Mouse (Mus musculus) cerebellum, adult 2 months (tissue): ENCODE measurements around the gene Dolpp1.

ENCODE experiments used
- CTCF ChIP-seq: fragments of 200-500 bp; IDR thresholded peaks from 2 replicates; pipeline ENCODE4 v1.5.1; 2011; ENCODE audit warnings: low read depth, mild to moderate bottlenecking, control low read depth, low read length, moderate library complexity, borderline replicate concordance; ENCODE audit not compliant: insufficient read depth
- POLR2A ChIP-seq: fragments of 200-500 bp; IDR thresholded peaks from 2 replicates; pipeline ENCODE4 v1.6.1; 2011; ENCODE audit warnings: low read length, control low read depth, borderline replicate concordance; ENCODE audit not compliant: insufficient read depth

DNA sequence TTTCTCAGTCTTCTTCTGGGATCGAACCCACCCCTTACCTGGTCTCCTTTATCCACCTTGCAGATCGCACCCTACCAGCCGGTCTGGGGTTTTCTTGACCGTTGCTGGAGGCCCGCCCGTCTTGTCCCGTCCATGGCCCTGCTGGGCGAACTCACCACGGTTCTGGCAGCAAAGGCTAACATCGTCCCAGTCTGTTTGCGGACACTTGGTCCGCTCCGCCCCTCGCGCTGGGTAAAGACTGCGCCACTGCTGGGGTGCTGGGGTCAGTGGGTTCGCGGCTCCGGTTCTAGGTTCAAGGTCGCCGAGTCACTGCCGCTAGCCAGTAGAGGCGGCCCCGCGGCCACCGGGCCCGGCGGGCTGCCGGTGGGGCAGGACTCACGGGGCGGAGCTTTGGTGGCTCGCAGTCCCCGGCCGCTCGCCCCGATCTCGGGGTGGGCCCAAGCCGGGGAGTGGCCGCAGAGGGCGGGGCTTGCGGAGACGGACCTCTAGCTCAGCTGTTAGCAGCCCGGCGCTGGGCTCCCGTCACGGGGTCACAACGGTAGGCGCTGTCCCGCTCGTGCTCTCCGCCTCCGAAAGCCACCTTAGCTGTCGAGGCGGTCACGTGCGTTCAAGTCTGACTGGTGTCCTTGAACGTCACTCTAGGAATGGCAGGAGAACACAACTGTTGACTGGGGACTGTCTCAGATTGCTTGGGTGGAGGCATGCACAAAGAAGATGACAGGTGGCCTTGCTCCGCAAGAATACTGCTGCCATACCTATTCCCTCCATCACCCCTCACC is 23.3 kb downstream of the Dolpp1 start, which contains the start of gene Crat:
- TF ChIP-seq CTCF (no peak), POLR2A (peak; percentile 81; the same call in 1 of the 2 replicates)
